Mouse (Mus musculus) kidney, embryonic 16.5 days (tissue): ENCODE data around the gene Olfr356. TPM values are rescaled to one million over a fixed set of nuclear protein-coding genes. Genes with fewer than 3 reads are reported as not detected.

Experiments used
- ATAC-seq: fragments of 200-750 bp; cut with Nextera tagmentation; 2 replicates; pipeline ENCODE4 v1.8.0; 2017; ENCODE audit warnings: moderate TSS enrichment; ENCODE audit not compliant: low FRiP score, low TSS enrichment
- H3K27ac ChIP-seq: fragments of 300-500 bp; sonication (generic); 2 replicates; pipeline ENCODE4 v1.5.1; 2014; ENCODE audit warnings: low read length
- H3K27me3 ChIP-seq: fragments of 300-500 bp; sonication (generic); 2 replicates; pipeline ENCODE4 v1.6.1; 2014; ENCODE audit warnings: low read length, control low read depth, mixed read lengths; ENCODE audit not compliant: insufficient read depth
- H3K36me3 ChIP-seq: fragments of 300-500 bp; sonication (generic); 2 replicates; pipeline ENCODE4 v1.6.1; 2014; ENCODE audit warnings: low read length, control low read depth, mixed read lengths; ENCODE audit not compliant: insufficient read depth
- H3K4me1 ChIP-seq: fragments of 300-500 bp; sonication (generic); 2 replicates; pipeline ENCODE4 v1.6.1; 2014; ENCODE audit warnings: low read length, control low read depth, mixed read lengths; ENCODE audit not compliant: insufficient read depth
- H3K4me2 ChIP-seq: fragments of 300-500 bp; sonication (generic); replicated peaks from 2 replicates; pipeline ENCODE4 v1.6.1; 2014; ENCODE audit warnings: low read depth, low read length
- H3K4me3 ChIP-seq: fragments of 300-500 bp; sonication (generic); 2 replicates; pipeline ENCODE4 v1.5.1; 2014; ENCODE audit warnings: mild to moderate bottlenecking, low read length
- H3K9ac ChIP-seq: fragments of 300-500 bp; sonication (generic); replicated peaks from 2 replicates; pipeline ENCODE4 v1.6.1; 2014; ENCODE audit warnings: low read length
- H3K9me3 ChIP-seq: fragments of 300-500 bp; sonication (generic); 2 replicates; pipeline ENCODE4 v1.6.1; 2016; ENCODE audit warnings: low read length, control low read depth
- WGBS: fragments of 180-500 bp; shearing (Covaris S2); extraction: QIAGEN DNeasy Blood & Tissue Kit; methylation state at CpG from one replicate; pipeline ENCODE4 v1.1.7; 2014; 5-methylcytosine and 5-hydroxymethylcytosine counted together
- polyA plus RNA-seq: library from polyadenylated mRNA; unstranded; fragments of >200 nt; fragmentation: Nextera tagmentation; extraction: Ambion mirVana; gene quantifications from 2 replicates; pipeline ENCODE4 v1.2.1, GENCODE M21; 2015

The Olfr356 gene
- not detected in 2 replicates for polyA plus RNA-seq

- no peak within 1 kb of the TSS for H3K4me2 ChIP-seq
- H3K27ac ChIP-seq: no peak within 1 kb of the TSS
- no peaks in the 10 kb centered on the region for H3K27me3 ChIP-seq
- WGBS: 90% methylated on average over 2 of the region's 2 CpGs
- no peak within 1 kb of the TSS for H3K4me3 ChIP-seq
- H3K9me3 ChIP-seq: no peaks in the 10 kb centered on the region
- no peak within 1 kb of the TSS for H3K9ac ChIP-seq
- no peaks in the 10 kb centered on the region for H3K4me1 ChIP-seq
- no peak for ATAC-seq
- H3K36me3 ChIP-seq: no peaks in the 10 kb centered on the region
Measured at GRCm38 (mm10) chr2:36936821-36937220, at the start of gene Olfr356. TSS of gene Olfr356 (plus strand) at chr2:36937121.

DNA sequence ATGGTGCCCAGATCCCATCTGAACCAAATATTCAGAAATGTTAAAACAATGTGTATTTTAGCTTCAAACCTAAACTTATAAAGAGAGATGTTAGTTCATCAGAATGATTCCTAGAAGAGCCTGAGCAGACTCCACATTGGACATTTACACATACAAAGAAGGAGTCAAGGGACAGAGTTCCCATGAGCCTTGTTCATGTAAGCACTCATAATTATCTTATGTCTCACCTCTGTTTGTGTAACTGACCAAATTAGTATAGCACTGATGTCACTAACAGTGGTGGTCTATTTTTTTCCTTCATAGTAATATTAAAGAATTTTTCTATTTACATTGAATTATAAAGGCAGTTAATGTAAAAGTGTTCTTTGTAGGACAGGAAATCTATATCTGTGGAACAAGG is 44.1 kb upstream of the Olfr356 start, which contains the start of gene Olfr353:
Olfr353 (minus strand) TSS at position 101 of the 400 bp plus-strand sequence.
- peaks cover 9% of the 10 kb centered on the region; the same call in 1 of the 2 replicates for H3K9me3 ChIP-seq
- no peak within 1 kb of the TSS for H3K9ac ChIP-seq
- ATAC-seq: no peak
- H3K4me1 ChIP-seq: no peaks in the 10 kb centered on the region
- H3K36me3 ChIP-seq: no peaks in the 10 kb centered on the region
- no peak within 1 kb of the TSS for H3K27ac ChIP-seq
- no peaks in the 10 kb centered on the region for H3K27me3 ChIP-seq
- H3K4me2 ChIP-seq: no peak within 1 kb of the TSS
- H3K4me3 ChIP-seq: no peak within 1 kb of the TSS

GRCm38 (mm10) chr2:36897114-36897513 is 39.8 kb upstream of the Olfr356 start:
- Histone ChIP-seq H3K36me3 (no peaks in the 10 kb centered on the region), H3K27ac (no peak overlapping the region), H3K4me2 (no peak overlapping the region), H3K4me1 (no peaks in the 10 kb centered on the region), H3K9me3 (peaks cover 12% of the 10 kb centered on the region), H3K9ac (no peak overlapping the region), H3K4me3 (no peak overlapping the region), H3K27me3 (no peaks in the 10 kb centered on the region)
- no peak for ATAC-seq

GRCm38 (mm10) chr2:36905380-36905779 is 31.5 kb upstream of the Olfr356 start, which contains the start of gene Olfr354:
TSS of gene Olfr354 (plus strand) at chr2:36905680.
- H3K27me3 ChIP-seq: no peaks in the 10 kb centered on the region
- H3K9ac ChIP-seq: no peak within 1 kb of the TSS
- H3K36me3 ChIP-seq: no peaks in the 10 kb centered on the region
- H3K4me2 ChIP-seq: no peak within 1 kb of the TSS
- no peaks in the 10 kb centered on the region; the same call in 1 of the 2 replicates for H3K9me3 ChIP-seq
- no peaks in the 10 kb centered on the region for H3K4me1 ChIP-seq
- no peak for ATAC-seq
- no peak within 1 kb of the TSS for H3K27ac ChIP-seq
- no peak within 1 kb of the TSS for H3K4me3 ChIP-seq

GRCm38 (mm10) chr2:36928797-36929196 is 8.1 kb upstream of the Olfr356 start, which contains the start of gene Olfr355:
TSS of gene Olfr355 (minus strand) at chr2:36928897.
- H3K36me3 ChIP-seq: no peaks in the 10 kb centered on the region
- H3K9ac ChIP-seq: no peak within 1 kb of the TSS
- H3K4me1 ChIP-seq: no peaks in the 10 kb centered on the region
- H3K4me3 ChIP-seq: no peak within 1 kb of the TSS
- 0 out of 2 replicates have a peak, but pooled peaks cover 6% of the 10 kb centered on the region for H3K9me3 ChIP-seq
- no peak for ATAC-seq
- no peak within 1 kb of the TSS for H3K4me2 ChIP-seq
- no peak within 1 kb of the TSS for H3K27ac ChIP-seq
- no peaks in the 10 kb centered on the region for H3K27me3 ChIP-seq

Other genes starting within 250 kb of the Olfr356 start
- not detected in 2 replicates for gene Olfr347, start 205.2 kb upstream of the Olfr356 start, polyA plus RNA-seq
- not detected in 2 replicates for gene Olfr348, start 152.8 kb upstream of the Olfr356 start, polyA plus RNA-seq
- gene Olfr50, start 146.6 kb upstream of the Olfr356 start, polyA plus RNA-seq: not detected in 2 replicates
- gene Olfr3, start 120.1 kb upstream of the Olfr356 start, polyA plus RNA-seq: not detected in 2 replicates
- gene Olfr350, start 90.8 kb upstream of the Olfr356 start, polyA plus RNA-seq: not detected in 2 replicates
- gene Olfr351, start 74.5 kb upstream of the Olfr356 start, polyA plus RNA-seq: not detected in 2 replicates
- gene Olfr352, start 68.7 kb upstream of the Olfr356 start, polyA plus RNA-seq: not detected in 2 replicates
- gene Olfr353, start 44.2 kb upstream of the Olfr356 start, polyA plus RNA-seq: not detected in 2 replicates
- not detected in 2 replicates for gene Olfr354, start 31.4 kb upstream of the Olfr356 start, polyA plus RNA-seq
- not detected in 2 replicates for gene Olfr355, start 8.2 kb upstream of the Olfr356 start, polyA plus RNA-seq
- not detected in 2 replicates for gene Olfr357, start 56.7 kb downstream of the Olfr356 start, polyA plus RNA-seq
- gene Olfr358, start 72.2 kb downstream of the Olfr356 start, polyA plus RNA-seq: not detected in 2 replicates
- gene Olfr360, start 128.6 kb downstream of the Olfr356 start, polyA plus RNA-seq: not detected in 2 replicates
- not detected in 2 replicates for gene Olfr361, start 152.2 kb downstream of the Olfr356 start, polyA plus RNA-seq
- gene Olfr362, start 180.8 kb downstream of the Olfr356 start, polyA plus RNA-seq: not detected in 2 replicates
- gene Olfr364-ps1, start 202.2 kb downstream of the Olfr356 start, polyA plus RNA-seq: not detected in 2 replicates